In the genomic region with DNA sequence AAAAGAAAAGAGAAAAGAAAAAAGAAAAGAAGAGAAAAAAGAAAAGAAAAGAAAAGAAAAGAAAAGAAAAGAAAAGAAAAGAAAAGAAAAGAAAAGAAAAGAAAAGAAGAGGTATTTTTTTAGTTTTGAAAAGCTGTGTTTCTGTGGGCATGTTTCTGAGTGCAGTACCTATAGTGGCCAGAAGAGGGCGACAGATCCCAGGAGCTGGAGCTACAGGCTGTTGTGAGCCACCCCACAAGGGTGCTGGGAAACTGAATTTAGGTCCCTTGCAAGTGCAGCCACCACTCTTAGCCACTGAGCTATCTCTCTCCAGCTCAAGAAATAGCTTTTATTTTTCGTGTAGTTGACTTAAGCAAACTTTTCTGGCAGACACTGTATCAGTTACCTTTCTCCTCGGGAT, we compare ENCODE assay signal across 10 mouse cellular contexts. TPM values are rescaled to one million over a fixed set of nuclear protein-coding genes. Genes with fewer than 3 reads are reported as not detected.
DNase-seq lines count a peak whose midpoint lies in the region; ATAC-seq and TF ChIP-seq lines count a peak whose summit lies in the region.
"Had no signal": no experiment of that assay in that cellular context is flagged by ENCODE, and none has a peak within 500 bp of the region (broad histone marks: within the 10 kb centered on the region; RNA-seq: fewer than 3 reads in every experiment).

No protein-coding gene starts in this region.

- H3K4me2 ChIP-seq in forebrain, embryonic 14.5 days (ENCODE audit: low read length) = no peak overlapping the region
- H3K4me2 ChIP-seq: hindbrain, embryonic 15.5 days; neural tube, embryonic 13.5 days had no signal

- no peaks in the 10 kb centered on the region for H3K27me3 ChIP-seq in forebrain, embryonic 14.5 days (replicated peaks; ENCODE audit: control insufficient read depth, insufficient read depth, low read length)
- H3K27me3 ChIP-seq: hindbrain, embryonic 15.5 days; neural tube, embryonic 13.5 days had no signal

- no peak overlapping the region for H3K9ac ChIP-seq in forebrain, embryonic 14.5 days (ENCODE audit: low read length)
- H3K9ac ChIP-seq: hindbrain, embryonic 15.5 days; neural tube, embryonic 13.5 days had no signal

- H3K27ac ChIP-seq in gastrocnemius, adult 2 months = no peak overlapping the region
- H3K27ac ChIP-seq in forebrain, embryonic 14.5 days (ENCODE audit: low read depth, low read length) = no peak overlapping the region
- H3K27ac ChIP-seq: hindbrain, embryonic 15.5 days; neural tube, embryonic 13.5 days had no signal

- H3K36me3 ChIP-seq in forebrain, embryonic 14.5 days (ENCODE audit: control insufficient read depth, insufficient read depth, low read length) = no peaks in the 10 kb centered on the region
- H3K36me3 ChIP-seq: hindbrain, embryonic 15.5 days; neural tube, embryonic 13.5 days had no signal

- H3K4me3 ChIP-seq in gastrocnemius, adult 2 months = no peak overlapping the region
- H3K4me3 ChIP-seq in forebrain, embryonic 14.5 days (ENCODE audit: low read depth, low read length) = no peak overlapping the region
- H3K4me3 ChIP-seq: hindbrain, embryonic 15.5 days; neural tube, embryonic 13.5 days had no signal

- H3K9me3 ChIP-seq in forebrain, embryonic 14.5 days (replicated peaks; ENCODE audit: control insufficient read depth, low read length) = 0 out of 2 replicates have a peak, but pooled peaks cover 2% of the 10 kb centered on the region
- H3K9me3 ChIP-seq: hindbrain, embryonic 15.5 days; neural tube, embryonic 13.5 days had no signal

- peak; percentile 78; the same call in 1 of the 2 replicates for ATAC-seq in erythroblast, adult 5-6 weeks (replicated peaks; ENCODE audit: low FRiP score, poor library complexity, severe bottlenecking)
- ATAC-seq in forebrain, embryonic 14.5 days = no peak

- peak; percentile 91 for TF ChIP-seq CTCF in gastrocnemius, adult 2 months (IDR thresholded peaks at IDR 0.05)

- DNase-seq in gastrocnemius, adult 2 months = peak; percentile 26
- DNase-seq in gastrocnemius, postnatal 36 days = no peak
- peak; percentile 11 for DNase-seq in spleen, adult 12 weeks (ENCODE audit: low spot score)
- DNase-seq in spleen, postnatal 36 days (ENCODE audit: low spot score in 2 of 2) = no peak
- peak; percentile 39 for DNase-seq in retina, embryonic 14.5 days (ENCODE audit: low spot score)
- no peak for DNase-seq in forebrain, embryonic 14.5 days (ENCODE audit: low spot score)
- no peak for DNase-seq in layer of hippocampus, adult 8-10 months (ENCODE audit: low spot score in 2 of 2)

- H3K4me1 ChIP-seq in forebrain, embryonic 14.5 days (ENCODE audit: control insufficient read depth, insufficient read depth, low read length) = peaks cover 6% of the 10 kb centered on the region; the same call in 1 of the 2 replicates

- intact Hi-C loops in gastrocnemius, adult 2 months (cut with DNase I) = loop anchor here (10.0 kb wide), 1 partner anchor 196 kb away; no protein-coding TSS in a partner anchor
- intact Hi-C loops in gastrocnemius, postnatal 36 days (cut with DNase I) = no loop called here

- WGBS in forebrain, embryonic 14.5 days = 53% methylated on average over 3 of the region's 3 CpGs

RNA-seq across cellular contexts. Expression of gene Pdcd5, which starts 11.9 kb away (rescaled TPM):
- 100 to 1,000 TPM; 150 to 159 TPM for total RNA-seq in gastrocnemius, adult 2 months (2021)
- 100 to 1,000 TPM; 102 to 126 TPM for total RNA-seq in gastrocnemius, postnatal 36 days (2021)
- 5.2 and 45.3 TPM in 2 replicates for total RNA-seq in erythroblast, adult 5-6 weeks (2015; ENCODE audit: low replicate concordance)
- total RNA-seq in erythroblast, adult 5-6 weeks (2017; ENCODE audit: low replicate concordance) = 16.6 and 17.1 TPM in 2 replicates
- 232 and 268 TPM in 2 replicates for polyA plus RNA-seq in forebrain, embryonic 14.5 days (2014; fragmentation: Nextera tagmentation; extraction: Ambion mirVana)
- total RNA-seq in layer of hippocampus, adult 8-10 months (2022) = 10 to 100 TPM; 53.4 to 59.6 (median 54.9) TPM

Comparison
In these comparisons a context has a peak if more than half of its experiments do, and no peak if none do; other contexts are left out.
1. DNase-seq: peak in gastrocnemius, adult 2 months (single experiment), spleen, adult 12 weeks (single experiment) and retina, embryonic 14.5 days (single experiment); none in gastrocnemius, postnatal 36 days (0 of 2), spleen, postnatal 36 days (0 of 2), forebrain, embryonic 14.5 days (single experiment) and layer of hippocampus, adult 8-10 months (0 of 2).